Mouse (Mus musculus) lung, postnatal 0 days (tissue): ENCODE data around the gene Polr1b.

Experiments used
- CTCF ChIP-seq: IDR thresholded peaks from 2 replicates; pipeline ENCODE4 v1.5.1; 2016; ENCODE audit warnings: antibody characterized with exemption, mild to moderate bottlenecking
- EP300 ChIP-seq: IDR thresholded peaks from 2 replicates; pipeline ENCODE4 v1.6.1; 2016; ENCODE audit warnings: antibody characterized with exemption, mild to moderate bottlenecking, control low read depth

GRCm38 (mm10) chr2:129061456-129062059 is 39.2 kb upstream of the Polr1b start:
- TF ChIP-seq EP300 (no peak), CTCF (no peak)
